Comparison of ENCODE assay signal across 8 mouse cellular contexts in the genomic region with DNA sequence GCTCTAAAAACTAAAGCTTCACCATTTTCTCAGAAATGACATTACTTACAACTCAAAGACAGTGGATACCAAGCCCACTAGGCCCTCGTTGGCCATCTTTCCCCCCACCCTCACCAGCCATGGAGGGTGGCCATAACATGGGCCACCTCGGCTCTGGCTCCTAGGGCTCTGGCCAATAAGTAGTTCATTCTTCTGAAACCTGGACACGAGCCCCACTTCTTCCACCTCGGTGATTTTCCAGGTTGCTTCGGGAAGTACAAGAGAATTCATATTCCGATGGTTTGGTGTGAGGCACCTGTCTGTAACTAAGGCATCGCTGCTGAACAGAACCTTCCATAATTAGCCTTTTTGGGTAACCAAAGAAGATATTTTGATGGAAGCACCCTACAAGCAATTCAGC.
DNase-seq lines count a peak whose midpoint lies in the region; ATAC-seq lines count a peak whose summit lies in the region.

No protein-coding gene starts in this region.

- peak overlapping the region; percentile 96 for H3K27ac ChIP-seq in intestine, embryonic 16.5 days (ENCODE audit: low read length)
- H3K27ac ChIP-seq in neural tube, embryonic 12.5 days: no peak overlapping the region

- peak; percentile 26 for DNase-seq in thymus, postnatal 4 days
- no peak for DNase-seq in thymus, postnatal 10 days (ENCODE audit: low spot score in 2 of 2)
- no peak for DNase-seq in frontal cortex, postnatal 25 days (ENCODE audit: low spot score in 2 of 2)
- DNase-seq in left cerebral cortex, postnatal 14 days (ENCODE audit: low spot score in 2 of 2): no peak

- peak overlapping the region; percentile 91 for H3K9ac ChIP-seq in intestine, embryonic 16.5 days (ENCODE audit: low read depth, low read length)
- peak overlapping the region; percentile 80 for H3K9ac ChIP-seq in neural tube, embryonic 12.5 days

- 54% methylated on average over 7 of the region's 7 CpGs for WGBS in intestine, embryonic 16.5 days
- WGBS in neural tube, embryonic 12.5 days: 76% methylated on average over 7 of the region's 7 CpGs

- H3K4me3 ChIP-seq in erythroblast, embryonic 14.5 days (replicated peaks): peak overlapping the region; percentile 64
- H3K4me3 ChIP-seq in intestine, embryonic 16.5 days (ENCODE audit: low read length): peak overlapping the region; percentile 80
- peak overlapping the region; percentile 67 for H3K4me3 ChIP-seq in neural tube, embryonic 12.5 days

- intact Hi-C loops in left cerebral cortex, postnatal 14 days (cut with DNase I): loop anchor here (5.0 kb wide), 2 partner anchors 85 to 125 kb away; no protein-coding TSS in a partner anchor

- no peaks in the 10 kb centered on the region for H3K27me3 ChIP-seq in erythroblast, embryonic 14.5 days (ENCODE audit: control insufficient read depth)
- H3K27me3 ChIP-seq in intestine, embryonic 16.5 days (replicated peaks; ENCODE audit: control insufficient read depth, insufficient read depth, low read length): no peaks in the 10 kb centered on the region
- no peaks in the 10 kb centered on the region for H3K27me3 ChIP-seq in neural tube, embryonic 12.5 days (replicated peaks)

- ATAC-seq in erythroblast, adult 5-6 weeks (replicated peaks; ENCODE audit: low FRiP score, poor library complexity, severe bottlenecking): no peak
- no peak for ATAC-seq in intestine, embryonic 16.5 days
- no peak for ATAC-seq in neural tube, embryonic 12.5 days (ENCODE audit: low FRiP score, low read depth)

- H3K4me2 ChIP-seq in intestine, embryonic 16.5 days (ENCODE audit: low read depth, low read length): peak overlapping the region; percentile 91
- peak overlapping the region; percentile 79 for H3K4me2 ChIP-seq in neural tube, embryonic 12.5 days (replicated peaks)

- peaks cover 7% of the 10 kb centered on the region for H3K36me3 ChIP-seq in erythroblast, embryonic 14.5 days (ENCODE audit: control insufficient read depth)
- no peaks in the 10 kb centered on the region for H3K36me3 ChIP-seq in intestine, embryonic 16.5 days (ENCODE audit: control insufficient read depth, insufficient read depth, low read length)
- no peaks in the 10 kb centered on the region for H3K36me3 ChIP-seq in neural tube, embryonic 12.5 days

- H3K4me1 ChIP-seq in erythroblast, embryonic 14.5 days (ENCODE audit: control insufficient read depth): peaks cover 28% of the 10 kb centered on the region
- H3K4me1 ChIP-seq in intestine, embryonic 16.5 days (ENCODE audit: control insufficient read depth, insufficient read depth, low read length): 0 out of 2 replicates have a peak, but pooled peaks cover 5% of the 10 kb centered on the region
- H3K4me1 ChIP-seq in neural tube, embryonic 12.5 days: peaks cover 13% of the 10 kb centered on the region; the same call in 1 of the 2 replicates

- H3K9me3 ChIP-seq in erythroblast, embryonic 14.5 days (ENCODE audit: control insufficient read depth, low read length): no peaks in the 10 kb centered on the region
- no peaks in the 10 kb centered on the region for H3K9me3 ChIP-seq in intestine, embryonic 16.5 days (ENCODE audit: control insufficient read depth, low read length)
- no peaks in the 10 kb centered on the region for H3K9me3 ChIP-seq in neural tube, embryonic 12.5 days
